Mouse (Mus musculus) subcutaneous adipose tissue, adult 2 months (tissue): ENCODE measurements around the gene Rasip1. TPM values are rescaled to one million over a fixed set of nuclear protein-coding genes. Genes with fewer than 3 reads are reported as not detected.

Experiments
- polyA plus RNA-seq: library from polyadenylated mRNA; depleted of rRNA; stranded (reverse); fragments of >200 nt; gene quantifications from 2 replicates; pipeline ENCODE4 v1.2.3, GENCODE M21; 2012; ENCODE audit warnings: low replicate concordance; rRNA removed

The Rasip1 gene
- polyA plus RNA-seq: 38.6 and 65.4 TPM in 2 replicates

GRCm38 (mm10) chr7:45627261-45627660, at the start of gene Rasip1:
TSS of gene Rasip1 (plus strand) at chr7:45627488.

GRCm38 (mm10) chr7:45617042-45617695, 10.1 kb upstream of the Rasip1 start, which contains the start of gene Fut1:
TSS of gene Fut1 (plus strand) at chr7:45617289.

GRCm38 (mm10) chr7:45621443-45621842, 5.8 kb upstream of the Rasip1 start, which contains the start of gene Izumo1:
TSS of gene Izumo1 (plus strand) at chr7:45621811.

DNA sequence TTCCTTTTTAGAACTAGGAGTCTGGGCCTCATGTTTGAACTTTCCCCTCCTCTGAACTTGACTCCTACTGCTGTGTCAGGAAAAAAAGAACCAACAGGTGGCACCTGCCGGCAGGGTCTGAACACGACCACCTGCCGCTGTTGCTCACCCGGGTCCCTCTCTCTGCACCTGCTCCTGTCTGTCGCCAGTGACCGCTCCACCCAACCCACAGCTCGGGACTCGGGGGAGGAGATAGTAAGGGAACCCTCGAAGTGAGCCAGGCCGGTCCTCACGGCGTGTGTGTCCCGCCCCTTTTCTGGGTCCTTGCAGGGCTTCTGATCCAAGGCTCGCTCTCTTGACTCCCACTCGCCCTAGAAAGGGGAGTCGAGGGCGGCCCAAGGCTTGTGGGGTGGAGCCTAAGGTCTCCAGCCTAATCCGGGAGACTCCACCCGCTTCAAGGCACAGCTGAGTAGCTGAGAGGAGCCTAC, 12.3 kb downstream of the Rasip1 start, which contains the start of gene Mamstr:
Gene Mamstr, plus strand, starts transcription at position 417 of the 467 bp plus-strand sequence.

DNA sequence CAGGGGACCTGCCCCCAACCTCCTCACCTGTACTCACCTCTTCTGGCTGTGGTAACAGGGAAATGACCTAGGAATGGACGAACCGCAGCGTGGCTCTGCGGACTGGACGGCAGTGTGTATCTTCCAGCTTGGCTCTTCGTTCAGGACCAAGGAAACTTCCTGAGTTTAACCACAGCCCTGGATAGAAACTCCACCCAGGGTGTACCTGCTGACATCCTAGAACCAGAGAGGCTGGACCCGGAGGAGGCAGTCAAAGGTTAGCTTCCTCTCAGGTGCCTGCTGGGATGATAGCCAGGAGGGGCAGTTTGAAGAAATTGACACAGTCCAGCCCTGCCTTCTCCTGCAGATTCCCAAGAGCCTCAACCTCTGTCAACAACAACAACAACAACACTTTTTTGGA, 38.9 kb downstream of the Rasip1 start, which contains the start of gene Fut2:
Gene Fut2, minus strand, starts transcription at position 234 of the 400 bp plus-strand sequence.

DNA sequence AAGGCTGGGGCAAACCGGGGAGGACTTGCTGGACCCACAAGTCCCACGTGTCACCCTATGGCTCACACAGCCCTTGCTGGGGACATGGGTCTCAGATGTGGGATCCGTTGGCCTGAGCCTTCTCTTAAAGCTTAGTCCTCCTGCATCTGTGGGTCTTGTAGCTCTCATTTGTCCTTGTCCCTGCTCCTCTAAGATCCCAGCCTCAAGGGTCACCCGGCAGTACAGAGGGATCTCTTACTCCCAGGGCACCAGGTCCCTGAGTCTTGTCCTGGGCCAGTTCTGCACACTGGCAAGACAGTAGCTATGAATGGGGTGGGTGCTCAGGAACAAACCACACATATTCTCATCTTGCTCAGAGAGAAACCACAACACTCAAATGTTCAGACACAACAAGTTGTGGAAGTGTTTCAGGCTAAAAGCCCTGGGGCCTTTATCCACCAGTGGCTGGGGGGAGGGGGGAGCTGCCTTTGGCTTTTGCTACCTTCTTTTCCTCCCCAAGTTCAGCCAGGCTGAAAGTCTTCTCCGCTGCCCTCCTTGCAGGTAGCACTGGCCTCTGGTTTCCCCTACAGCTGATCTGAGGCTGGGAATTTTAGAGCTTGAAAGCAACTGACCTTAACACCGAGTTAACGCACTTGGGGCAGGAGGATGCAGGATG, 56.2 kb downstream of the Rasip1 start, which contains the start of gene Ntn5:
Gene Ntn5, plus strand, starts transcription at position 627 of the 655 bp plus-strand sequence.

Other genes with a start within 250 kb of the Rasip1 start
- gene Snrnp70, start 231.7 kb upstream of the Rasip1 start, polyA plus RNA-seq: 195 and 299 TPM in 2 replicates
- 0.07 and 0.18 TPM in 2 replicates for gene Kcna7, start 221.8 kb upstream of the Rasip1 start, polyA plus RNA-seq
- gene Ntf5, start 213.8 kb upstream of the Rasip1 start, polyA plus RNA-seq: 0.13 and 1.2 TPM in 2 replicates
- not detected in 2 replicates for gene Lhb, start 206.7 kb upstream of the Rasip1 start, polyA plus RNA-seq
- gene Gys1, start 192.6 kb upstream of the Rasip1 start, polyA plus RNA-seq: 95.5 and 128 TPM in 2 replicates
- 41.3 and 83.3 TPM in 2 replicates for gene Ruvbl2, start 189.4 kb upstream of the Rasip1 start, polyA plus RNA-seq
- 2,999 and 3,958 TPM in 2 replicates for gene Ftl1, start 167.6 kb upstream of the Rasip1 start, polyA plus RNA-seq
- gene Bax, start 160.6 kb upstream of the Rasip1 start, polyA plus RNA-seq: 94.4 and 133 TPM in 2 replicates
- 0.20 and 0.76 TPM in 2 replicates for gene Tulp2, start 145.6 kb upstream of the Rasip1 start, polyA plus RNA-seq
- 5.0 and 20.5 TPM in 2 replicates for gene Gm45808, start 140.7 kb upstream of the Rasip1 start, polyA plus RNA-seq
- 21.6 and 53.7 TPM in 2 replicates for gene Dhdh, start 138.7 kb upstream of the Rasip1 start, polyA plus RNA-seq
- gene Nucb1, start 117.1 kb upstream of the Rasip1 start, polyA plus RNA-seq: 427 and 466 TPM in 2 replicates
- 26.7 and 32.6 TPM in 2 replicates for gene Ppp1r15a, start 101.2 kb upstream of the Rasip1 start, polyA plus RNA-seq
- gene Plekha4, start 101.2 kb upstream of the Rasip1 start, polyA plus RNA-seq: 12.8 and 21.4 TPM in 2 replicates
- 3.1 and 7.0 TPM in 2 replicates for gene Hsd17b14, start 72.6 kb upstream of the Rasip1 start, polyA plus RNA-seq
- gene Bcat2, start 57.3 kb upstream of the Rasip1 start, polyA plus RNA-seq: 143 and 215 TPM in 2 replicates
- gene Fgf21, start 12.0 kb upstream of the Rasip1 start, polyA plus RNA-seq: 0.78 and 1.8 TPM in 2 replicates
- 0.07 and 0.24 TPM in 2 replicates for gene Fut1, start 10.2 kb upstream of the Rasip1 start, polyA plus RNA-seq
- 0.41 and 1.0 TPM in 2 replicates for gene Izumo1, start 5.7 kb upstream of the Rasip1 start, polyA plus RNA-seq
- 7.2 and 11.2 TPM in 2 replicates for gene Mamstr, start 12.5 kb downstream of the Rasip1 start, polyA plus RNA-seq
- gene Fut2, start 38.9 kb downstream of the Rasip1 start, polyA plus RNA-seq: 0.03 and 21.7 TPM in 2 replicates
- not detected in 2 replicates for gene Ntn5, start 56.5 kb downstream of the Rasip1 start, polyA plus RNA-seq
- 0.23 and 0.30 TPM in 2 replicates for gene Sec1, start 66.9 kb downstream of the Rasip1 start, polyA plus RNA-seq
- gene Car11, start 72.4 kb downstream of the Rasip1 start, polyA plus RNA-seq: 17.8 and 42.8 TPM in 2 replicates
- 63.6 and 77.9 TPM in 2 replicates for gene Dbp, start 77.6 kb downstream of the Rasip1 start, polyA plus RNA-seq
- gene Rpl18, start 88.0 kb downstream of the Rasip1 start, polyA plus RNA-seq: 753 and 1,942 TPM in 2 replicates
- 36.9 and 48.7 TPM in 2 replicates for gene Sphk2, start 90.5 kb downstream of the Rasip1 start, polyA plus RNA-seq
- gene Fam83e, start 93.7 kb downstream of the Rasip1 start, polyA plus RNA-seq: 0.42 and 0.51 TPM in 2 replicates
- not detected in 2 replicates for gene Spaca4, start 98.3 kb downstream of the Rasip1 start, polyA plus RNA-seq
- gene Lmtk3, start 156.2 kb downstream of the Rasip1 start, polyA plus RNA-seq: 0.63 and 25.3 TPM in 2 replicates
- gene Sult2b1, start 157.2 kb downstream of the Rasip1 start, polyA plus RNA-seq: 0.23 and 2.8 TPM in 2 replicates
- gene Cyth2, start 187.1 kb downstream of the Rasip1 start, polyA plus RNA-seq: 51.8 and 57.9 TPM in 2 replicates
- gene Kcnj14, start 197.3 kb downstream of the Rasip1 start, polyA plus RNA-seq: 4.8 and 23.1 TPM in 2 replicates
- gene Grwd1, start 203.5 kb downstream of the Rasip1 start, polyA plus RNA-seq: 14.7 and 32.7 TPM in 2 replicates
- gene Kdelr1, start 245.3 kb downstream of the Rasip1 start, polyA plus RNA-seq: 371 and 393 TPM in 2 replicates